Mouse (Mus musculus) cerebellum, postnatal 14 days (tissue): ENCODE measurements around the gene Ahnak2.

ENCODE experiments used
- DNase-seq, 2 experiments: peaks; one replicate each; pipeline ENCODE4 v3.0.0; 2021; ENCODE audit warnings: mixed read lengths in 2 of 2

The Ahnak2 gene

GRCm38 (mm10) chr12:112734881-112735655, 67.4 kb downstream of the Ahnak2 start:
- peak; percentile 44 to 51 for DNase-seq

GRCm38 (mm10) chr12:112734108-112734820, 68.2 kb downstream of the Ahnak2 start:
- no peak for DNase-seq

- DNase-seq: no peak
Observed at GRCm38 (mm10) chr12:112732591-112732990, 69.9 kb downstream of the Ahnak2 start.

GRCm38 (mm10) chr12:112730808-112731207, 71.6 kb downstream of the Ahnak2 start:
- no peak for DNase-seq

- peak in 1 of 2 experiments; percentile 25 for DNase-seq
Observed at GRCm38 (mm10) chr12:112727801-112728200, 74.7 kb downstream of the Ahnak2 start.

GRCm38 (mm10) chr12:112724077-112724805, 78.2 kb downstream of the Ahnak2 start:
- DNase-seq: peak; percentile 90 to 94

- DNase-seq: no peak
Observed at GRCm38 (mm10) chr12:112723445-112723844, 79.0 kb downstream of the Ahnak2 start.

- DNase-seq: no peak
Observed at GRCm38 (mm10) chr12:112723028-112723330, 79.5 kb downstream of the Ahnak2 start.

GRCm38 (mm10) chr12:112722240-112723027, 80.0 kb downstream of the Ahnak2 start:
- DNase-seq: peak; percentile 77 to 79
